8 mouse cellular contexts compared by ENCODE assay signal in genomic region chr5:118562206-118562605, GRCm38 (mm10). TPM values are rescaled to one million over a fixed set of nuclear protein-coding genes. Genes with fewer than 3 reads are reported as not detected.
DNase-seq lines count a peak whose midpoint lies in the region; ATAC-seq and TF ChIP-seq lines count a peak whose summit lies in the region.

No protein-coding gene starts in this region.

- H3K4me1 ChIP-seq in ES-Bruce4 (ENCODE audit: control insufficient read depth, insufficient read depth, low read length), result peaks cover 12% of the 10 kb centered on the region
- peaks cover 29% of the 10 kb centered on the region for H3K4me1 ChIP-seq in heart, embryonic 16.5 days (ENCODE audit: control insufficient read depth, insufficient read depth, low read length)
- H3K4me1 ChIP-seq in liver, embryonic 16.5 days (ENCODE audit: control insufficient read depth, low read depth, low read length), result peaks cover 50% of the 10 kb centered on the region

- WGBS in heart, embryonic 16.5 days, result 65% methylated on average over 3 of the region's 3 CpGs
- 51% methylated on average over 3 of the region's 3 CpGs for WGBS in liver, embryonic 16.5 days (ENCODE audit: insufficient replicate concordance)

- H3K27me3 ChIP-seq in ES-Bruce4 (ENCODE audit: control insufficient read depth, insufficient read depth, low read length, poor library complexity, severe bottlenecking), result no peaks in the 10 kb centered on the region
- no peaks in the 10 kb centered on the region for H3K27me3 ChIP-seq in heart, embryonic 16.5 days (ENCODE audit: control insufficient read depth, insufficient read depth, low read length)
- no peaks in the 10 kb centered on the region; the same call in 1 of the 2 replicates for H3K27me3 ChIP-seq in liver, embryonic 16.5 days (ENCODE audit: control insufficient read depth, insufficient read depth, low read depth, low read length)

- H3K9me3 ChIP-seq in ES-Bruce4 (replicated peaks; ENCODE audit: control insufficient read depth, insufficient read depth, low read length, poor library complexity, severe bottlenecking), result no peaks in the 10 kb centered on the region
- H3K9me3 ChIP-seq in heart, embryonic 16.5 days (replicated peaks; ENCODE audit: control insufficient read depth, low read length), result no peaks in the 10 kb centered on the region
- no peaks in the 10 kb centered on the region for H3K9me3 ChIP-seq in liver, embryonic 16.5 days (replicated peaks; ENCODE audit: control insufficient read depth, low read length)

- 0 out of 2 replicates have a peak overlapping the region, but pooled peaks have one; percentile 95 for H3K9ac ChIP-seq in ES-Bruce4 (ENCODE audit: low read depth, poor library complexity, severe bottlenecking)
- H3K9ac ChIP-seq in heart, embryonic 16.5 days (ENCODE audit: low read length), result no peak overlapping the region; the same call in 1 of the 2 replicates
- H3K9ac ChIP-seq in liver, embryonic 16.5 days (ENCODE audit: low read depth, low read length), result peak overlapping the region; percentile 98

- TF ChIP-seq CTCF in gastrocnemius, adult 2 months (IDR thresholded peaks at IDR 0.05), result no peak
- no peak for TF ChIP-seq CTCF in ES-Bruce4 (IDR thresholded peaks at IDR 0.05; ENCODE audit: low read depth, low read length)

- TF ChIP-seq EP300 in ES-Bruce4 (IDR thresholded peaks at IDR 0.05; ENCODE audit: insufficient read depth, low read depth, low read length), result no peak

- peak overlapping the region; percentile 94 for H3K4me3 ChIP-seq in gastrocnemius, adult 2 months
- H3K4me3 ChIP-seq in ES-Bruce4 (ENCODE audit: low read depth, low read length), result no peak overlapping the region
- peak overlapping the region; percentile 91 for H3K4me3 ChIP-seq in heart, embryonic 16.5 days (ENCODE audit: low read length)
- peak overlapping the region; percentile 98 for H3K4me3 ChIP-seq in liver, embryonic 16.5 days (ENCODE audit: low read depth, low read length)

- no peak for DNase-seq in gastrocnemius, adult 2 months
- DNase-seq in gastrocnemius, postnatal 10 days, result no peak
- DNase-seq in frontal cortex, postnatal 10 days (ENCODE audit: low spot score in 2 of 2), result no peak
- DNase-seq in right cerebral cortex, adult 2 months (ENCODE audit: low spot score in 2 of 2), result no peak
- no peak for DNase-seq in adrenal gland, postnatal 25 days

- H3K36me3 ChIP-seq in ES-Bruce4 (ENCODE audit: control insufficient read depth, insufficient read depth, low read length, poor library complexity, severe bottlenecking), result no peaks in the 10 kb centered on the region
- H3K36me3 ChIP-seq in heart, embryonic 16.5 days (ENCODE audit: control insufficient read depth, insufficient read depth), result no peaks in the 10 kb centered on the region
- H3K36me3 ChIP-seq in liver, embryonic 16.5 days (ENCODE audit: control insufficient read depth, insufficient read depth), result no peaks in the 10 kb centered on the region; the same call in 1 of the 2 replicates

- no peak for ATAC-seq in heart, embryonic 16.5 days (replicated peaks; ENCODE audit: extremely low read depth, insufficient read depth, low FRiP score)
- no peak for ATAC-seq in liver, embryonic 16.5 days (ENCODE audit: low read depth)

- no peak for TF ChIP-seq POLR2A in ES-Bruce4 (IDR thresholded peaks at IDR 0.05; ENCODE audit: insufficient read depth, low read length)

- peak overlapping the region; percentile 97 for H3K4me2 ChIP-seq in heart, embryonic 16.5 days (ENCODE audit: low read depth, low read length)
- peak overlapping the region; percentile 86 for H3K4me2 ChIP-seq in liver, embryonic 16.5 days (ENCODE audit: low read depth, low read length)

- intact Hi-C loops in gastrocnemius, adult 2 months (cut with DNase I), result loop anchor here (2.0 kb wide), 2 partner anchors 31 to 229 kb away; no protein-coding TSS in a partner anchor

- H3K27ac ChIP-seq in gastrocnemius, adult 2 months, result no peak overlapping the region
- H3K27ac ChIP-seq in ES-Bruce4 (ENCODE audit: insufficient read depth, low read length), result no peak overlapping the region
- H3K27ac ChIP-seq in heart, embryonic 16.5 days (ENCODE audit: low read length), result no peak overlapping the region
- no peak overlapping the region for H3K27ac ChIP-seq in liver, embryonic 16.5 days (ENCODE audit: low read length)

RNA-seq across cellular contexts. Expression of gene Med13l, which starts 1.7 kb away (rescaled TPM):
- 10 to 100 TPM; 21.5 to 28.3 TPM for total RNA-seq in gastrocnemius, adult 2 months (2021)
- 10 to 100 TPM; 27.0 to 27.1 TPM for total RNA-seq in gastrocnemius, postnatal 10 days (2021)
- polyA plus RNA-seq in ES-Bruce4 (2011; ENCODE audit: insufficient read depth, insufficient read length, low read depth, missing spikeins), result 43.9 and 46.0 TPM in 2 replicates
- 6.7 and 7.7 TPM in 2 replicates for polyA plus RNA-seq in heart, embryonic 16.5 days (2015; fragmentation: Nextera tagmentation; extraction: Ambion mirVana)
- polyA plus RNA-seq in liver, embryonic 16.5 days (2015; fragmentation: Nextera tagmentation; extraction: Ambion mirVana), result 11.2 and 12.2 TPM in 2 replicates
- 33.9 and 40.3 TPM in 2 replicates for total RNA-seq in adrenal gland, postnatal 25 days (2021)
